Mouse (Mus musculus) mouse trophoblast stem cell (cell line): ENCODE data around the gene Nipsnap3b.

ENCODE experiments used
- in situ Hi-C, 2 experiments: fragments of 300-500 bp; cut with MseI, MboI; formaldehyde crosslinking; loops; 2 replicates in 1 of 2; 3 replicates in 1 of 2; pipeline ENCODE4 v1.15.1; 2025

Nipsnap3b gene

DNA sequence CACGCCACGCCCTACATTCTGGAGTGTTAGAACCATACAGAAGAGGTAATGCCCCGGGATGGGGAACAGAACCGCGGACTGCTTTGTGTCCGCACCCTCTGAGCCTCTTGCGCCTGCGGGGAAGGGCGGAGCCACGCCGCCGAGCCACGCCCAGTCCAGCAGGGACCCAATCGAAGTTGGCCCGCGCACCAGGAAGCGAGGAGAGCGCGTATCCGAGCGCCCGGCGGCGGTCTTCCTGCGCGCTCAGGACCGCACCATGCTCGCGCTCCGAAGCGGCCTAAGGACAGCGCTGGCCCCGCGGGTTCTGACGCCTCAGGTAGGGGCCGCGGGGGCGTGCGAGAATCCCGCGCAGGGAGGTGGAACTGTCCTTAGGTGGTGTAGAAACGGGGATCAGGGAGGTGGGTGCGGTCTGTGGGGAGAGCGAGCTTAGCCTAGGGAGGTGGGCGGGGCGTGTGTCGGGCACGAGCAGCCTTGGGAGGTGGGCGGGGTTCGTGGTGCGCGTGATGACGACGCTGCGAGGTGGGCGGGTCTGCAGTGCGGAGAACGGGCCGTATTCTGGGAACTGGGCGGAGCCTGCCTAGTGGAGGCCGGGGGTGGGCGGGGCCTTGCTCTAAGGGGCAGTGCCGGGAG, at the start of gene Nipsnap3b:
Gene Nipsnap3b, plus strand, starts transcription at position 149 of the 630 bp plus-strand sequence.
- in situ Hi-C loops: no loop called here

DNA sequence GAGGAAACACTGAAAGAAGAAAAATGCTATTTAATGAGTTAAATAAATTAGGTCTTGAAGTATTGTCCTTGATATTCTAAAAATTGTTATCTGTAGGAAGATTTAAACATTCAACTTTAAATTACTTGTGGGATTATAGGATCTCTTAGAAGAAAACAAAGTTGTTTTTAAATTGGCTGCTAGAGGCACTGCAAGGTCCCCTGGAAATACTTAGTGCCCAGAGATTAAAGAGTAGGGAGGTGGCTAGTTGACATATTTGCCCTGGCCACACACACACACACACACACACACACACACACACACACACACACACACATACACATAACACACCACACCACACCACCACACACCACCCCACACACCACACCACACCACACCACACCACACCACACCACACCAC, 47.4 kb upstream of the Nipsnap3b start, which contains the start of gene Olfr270:
Gene Olfr270, plus strand, starts transcription at position 301 of the 400 bp plus-strand sequence.
- in situ Hi-C loops: no loop called here

DNA sequence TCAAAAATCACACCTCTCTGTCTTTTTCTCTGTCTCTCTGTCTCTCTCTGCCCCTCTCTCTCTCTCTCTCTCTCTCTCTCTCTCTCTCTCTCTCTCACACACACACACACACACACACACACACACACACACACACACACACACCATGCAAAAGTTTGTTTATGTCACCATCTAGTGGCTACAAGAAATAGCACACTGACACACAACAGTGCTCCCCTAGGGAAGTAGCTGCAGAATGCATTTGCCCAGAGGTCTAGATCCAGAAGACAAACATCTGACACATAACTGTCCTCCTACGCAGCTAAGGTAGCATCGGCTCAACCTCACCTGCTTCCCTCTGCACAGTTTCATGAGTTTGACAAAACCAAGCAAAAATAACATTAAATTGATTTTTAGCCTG, 26.5 kb upstream of the Nipsnap3b start:
- in situ Hi-C loops: no loop called here

DNA sequence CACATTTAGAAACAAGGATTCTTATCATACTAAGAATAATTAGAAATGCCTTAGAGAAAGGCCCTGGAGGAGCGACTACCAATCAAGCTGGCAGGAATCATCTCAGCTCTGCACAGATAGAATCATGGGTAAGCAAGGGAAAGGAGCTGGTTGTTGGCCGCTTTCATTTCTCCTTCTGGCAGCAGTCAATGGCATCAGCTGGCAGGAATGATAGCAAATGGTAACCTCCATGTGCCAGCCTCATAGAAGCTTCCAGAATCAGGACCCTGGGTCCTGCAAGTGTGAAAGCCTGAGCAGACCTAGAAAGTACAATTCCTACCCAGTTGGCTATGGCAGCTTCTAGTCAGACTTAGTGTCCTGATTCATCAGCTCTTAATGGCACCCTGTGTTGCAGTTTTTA, 25.4 kb upstream of the Nipsnap3b start:
- in situ Hi-C loops: no loop called here

DNA sequence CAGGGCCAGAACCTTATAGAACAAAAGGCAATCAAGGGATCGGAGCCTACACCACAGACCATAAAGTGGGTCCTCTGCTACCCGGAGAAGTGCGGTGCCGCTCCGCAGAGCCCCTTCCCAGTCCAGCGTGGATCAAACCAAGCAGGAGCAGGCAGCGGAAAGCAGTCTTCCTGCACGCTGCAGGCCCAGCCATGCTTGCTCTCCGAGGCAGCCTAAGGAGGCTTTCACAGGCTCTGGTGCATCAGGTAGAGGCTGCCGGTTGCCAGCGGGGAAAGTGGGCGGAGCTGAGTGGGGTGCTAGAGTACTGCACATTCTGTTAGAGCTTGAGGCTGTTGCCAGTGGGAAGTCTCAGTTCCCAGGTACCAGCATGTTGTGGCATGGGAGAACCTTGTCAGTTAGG, 22.4 kb upstream of the Nipsnap3b start, which contains the start of gene Nipsnap3a:
Gene Nipsnap3a, plus strand, starts transcription at position 25 of the 400 bp plus-strand sequence.
- in situ Hi-C loops: no loop called here

GRCm38 (mm10) chr4:52999449-52999848, 12.2 kb upstream of the Nipsnap3b start:
- in situ Hi-C loops: no loop called here

DNA sequence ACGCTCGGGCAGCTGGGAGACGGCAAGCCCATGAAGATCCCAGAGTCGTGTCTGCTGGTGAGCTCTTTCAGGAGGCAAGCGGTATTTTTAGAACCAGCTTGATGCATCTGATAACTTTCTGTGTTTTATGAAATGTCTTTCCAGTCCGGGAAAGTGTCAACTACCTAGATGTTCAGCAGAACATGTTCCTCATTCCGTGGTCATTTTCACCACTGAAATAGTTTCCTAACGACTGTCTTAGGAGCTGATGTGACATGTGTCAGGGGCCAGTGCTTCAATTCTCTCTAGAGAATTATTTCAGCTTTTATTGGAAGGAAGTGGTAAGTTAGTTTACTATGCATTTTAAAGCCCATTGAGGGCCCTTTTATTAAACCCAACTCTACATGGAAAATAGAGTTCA, 11.5 kb upstream of the Nipsnap3b start:
- in situ Hi-C loops: no loop called here

DNA sequence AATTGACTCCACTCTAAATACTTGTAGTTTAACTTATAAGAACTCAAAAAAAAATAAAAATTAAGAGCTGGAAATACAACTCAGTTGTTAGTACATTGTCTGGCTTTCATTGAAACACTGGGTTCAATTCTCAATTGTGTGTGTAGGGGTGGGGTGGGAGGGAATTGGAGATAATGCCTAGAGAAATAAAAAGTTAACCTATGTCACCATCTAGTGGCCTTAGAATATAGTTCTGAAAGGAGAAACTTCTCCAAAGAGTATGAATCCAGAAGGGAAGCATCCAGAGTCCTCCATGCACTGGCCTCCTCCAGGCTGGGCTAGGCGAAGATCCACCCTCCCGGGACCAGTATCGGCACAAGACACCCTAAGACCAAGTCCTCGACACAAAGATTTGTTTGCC, 2.5 kb upstream of the Nipsnap3b start:
- in situ Hi-C loops: no loop called here

GRCm38 (mm10) chr4:53009871-53010270, 1.8 kb upstream of the Nipsnap3b start:
- in situ Hi-C loops: no loop called here

DNA sequence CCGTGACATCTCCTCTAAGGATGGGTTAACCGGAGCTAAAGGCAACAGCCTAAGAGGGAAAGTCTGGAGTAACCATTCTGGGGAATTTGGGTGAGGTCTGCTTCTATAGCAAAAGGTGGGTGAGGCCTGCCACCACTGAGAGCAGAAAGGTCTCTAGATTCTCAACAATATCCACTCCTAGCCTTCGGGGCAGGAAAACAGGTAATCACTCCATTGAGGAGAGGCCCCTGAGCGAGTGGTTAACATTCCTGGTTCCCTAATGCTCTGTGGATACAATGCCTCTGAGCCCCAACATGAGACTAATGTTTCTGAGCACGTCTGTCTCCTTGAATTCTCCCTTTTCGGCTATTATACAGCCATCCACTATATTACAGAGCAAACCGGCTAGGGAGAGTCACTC, 2.7 kb downstream of the Nipsnap3b start:
- in situ Hi-C loops: no loop called here

DNA sequence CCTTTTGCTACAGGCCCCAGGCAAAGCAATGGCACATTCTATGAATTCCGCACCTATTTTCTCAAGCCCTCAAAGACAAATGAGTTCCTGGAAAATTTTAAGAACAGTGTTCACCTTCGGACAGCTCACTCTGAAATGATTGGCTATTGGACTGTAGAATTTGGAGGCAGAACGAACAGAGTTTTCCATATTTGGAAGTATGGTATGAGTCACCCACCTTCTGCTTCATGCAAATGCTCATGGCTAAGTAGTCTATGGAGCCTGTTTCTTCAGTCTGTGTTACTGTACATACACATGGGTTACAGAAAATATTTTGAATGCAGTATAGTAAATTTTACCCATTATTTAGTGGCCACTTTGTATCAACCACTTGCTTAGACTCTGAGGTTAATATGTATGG, 3.3 kb downstream of the Nipsnap3b start:
- in situ Hi-C loops: no loop called here

DNA sequence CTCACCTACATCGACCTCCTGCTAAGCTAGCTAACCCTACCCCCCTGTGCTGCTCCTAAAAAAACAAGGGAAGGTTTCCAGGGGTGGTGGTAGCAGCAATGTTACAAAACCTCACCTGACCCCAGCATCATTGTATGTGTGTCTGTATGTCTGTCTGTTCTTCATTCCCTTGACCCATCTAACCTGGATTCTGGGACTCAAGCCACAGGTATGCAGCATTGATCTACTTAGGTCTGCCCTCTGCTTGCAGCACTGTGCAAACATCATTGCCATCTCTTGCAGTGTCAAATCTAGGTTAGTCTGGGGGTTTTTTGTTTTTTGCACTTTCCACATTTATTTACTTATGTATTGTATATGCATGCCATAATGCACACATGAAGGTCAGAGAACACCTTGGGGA, 6.7 kb downstream of the Nipsnap3b start:
- in situ Hi-C loops: no loop called here

GRCm38 (mm10) chr4:53023189-53023925, 11.7 kb downstream of the Nipsnap3b start:
- in situ Hi-C loops: no loop called here

DNA sequence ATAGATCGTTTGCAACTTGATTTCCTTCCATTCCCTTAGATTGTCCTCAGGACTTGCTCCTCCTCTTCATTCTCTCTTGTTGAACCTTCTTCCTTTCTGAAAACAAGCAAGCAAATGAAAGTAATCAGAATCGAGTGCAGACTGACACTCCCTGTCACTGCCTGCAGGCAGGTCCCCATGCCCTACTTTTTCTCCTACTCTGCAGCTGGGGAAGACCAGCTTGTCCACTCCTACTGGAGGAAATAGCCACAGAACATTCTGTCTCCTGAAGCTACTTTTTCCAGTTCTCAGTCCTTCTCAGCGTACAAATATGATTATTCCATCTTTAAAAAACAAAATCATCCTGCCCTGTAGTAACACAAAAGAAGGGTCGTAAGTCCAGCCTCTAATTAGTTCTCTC, 12.7 kb downstream of the Nipsnap3b start:
- in situ Hi-C loops: no loop called here

- in situ Hi-C loops: no loop called here
Measured at GRCm38 (mm10) chr4:53027811-53028210, 16.1 kb downstream of the Nipsnap3b start.

GRCm38 (mm10) chr4:53030326-53030948, 18.8 kb downstream of the Nipsnap3b start:
- in situ Hi-C loops: no loop called here

GRCm38 (mm10) chr4:53043819-53044218, 32.1 kb downstream of the Nipsnap3b start:
- in situ Hi-C loops: no loop called here

- in situ Hi-C loops: no loop called here
Measured at GRCm38 (mm10) chr4:53045807-53046206, 34.1 kb downstream of the Nipsnap3b start.

- in situ Hi-C loops: no loop called here
Measured at GRCm38 (mm10) chr4:53046238-53047022, 34.8 kb downstream of the Nipsnap3b start.

GRCm38 (mm10) chr4:53062301-53063008, 50.8 kb downstream of the Nipsnap3b start:
- in situ Hi-C loops: no loop called here
